Mouse (Mus musculus): ENCODE results near the gene Pdcd5. TPM values are rescaled to one million over a fixed set of nuclear protein-coding genes. Genes with fewer than 3 reads are reported as not detected.

Gene Pdcd5
- 76.4 and 86.1 TPM in 2 replicates for total RNA-seq (2015)
- 36.6 and 52.4 TPM in 2 replicates for total RNA-seq (2017)

GRCm38 (mm10) chr7:35647101-35647698 lies at the start of gene Pdcd5:
TSS of gene Pdcd5 (minus strand) at chr7:35647521.
- peak; percentile 93 for ATAC-seq (ENCODE audit: poor library complexity, severe bottlenecking)

DNA sequence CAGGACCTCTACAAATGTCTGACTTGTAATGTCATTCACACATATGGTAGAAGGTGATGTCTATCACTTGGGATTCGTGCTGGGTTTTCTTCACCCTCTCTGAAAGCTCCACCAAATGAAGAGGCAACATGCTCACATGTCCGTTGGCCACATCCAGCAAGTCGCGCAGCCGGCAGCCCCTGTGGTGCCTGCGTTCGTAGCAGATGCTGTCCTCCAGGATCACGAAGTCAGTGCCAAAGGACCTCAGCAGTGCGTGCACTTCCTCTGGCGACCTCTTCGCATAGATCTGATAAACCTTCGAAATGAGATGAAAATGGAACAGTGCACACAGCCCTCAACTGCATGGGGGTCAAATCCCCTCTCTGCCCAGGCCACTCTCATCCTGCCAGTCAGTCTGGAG lies 45.3 kb upstream of the Pdcd5 start:
- no peak for ATAC-seq (ENCODE audit: poor library complexity, severe bottlenecking)

DNA sequence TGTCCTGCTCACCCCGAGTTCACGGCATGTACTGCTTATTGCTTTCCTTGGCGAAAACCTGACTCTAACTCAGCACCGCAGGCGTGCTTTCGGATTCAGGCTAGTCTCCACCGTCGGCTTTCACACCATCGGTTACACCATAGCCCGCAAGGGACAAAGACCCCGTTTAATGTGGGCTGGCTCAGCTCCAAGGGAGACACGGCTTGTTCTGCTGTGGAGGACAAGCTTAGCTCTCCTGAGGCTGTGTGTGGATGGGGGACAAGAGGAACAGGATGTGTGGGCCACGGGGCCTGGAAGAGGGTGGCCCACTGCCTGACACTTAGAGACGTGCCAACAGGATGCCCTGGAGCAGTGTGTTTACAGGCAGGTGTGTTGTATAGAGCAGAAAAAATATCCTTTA lies 44.8 kb upstream of the Pdcd5 start:
- no peak for ATAC-seq (ENCODE audit: poor library complexity, severe bottlenecking)

GRCm38 (mm10) chr7:35688781-35689349 lies 41.5 kb upstream of the Pdcd5 start:
- no peak for ATAC-seq (ENCODE audit: poor library complexity, severe bottlenecking)

- ATAC-seq (ENCODE audit: poor library complexity, severe bottlenecking), result no peak
Observed at GRCm38 (mm10) chr7:35688276-35688675, 41.0 kb upstream of the Pdcd5 start.

DNA sequence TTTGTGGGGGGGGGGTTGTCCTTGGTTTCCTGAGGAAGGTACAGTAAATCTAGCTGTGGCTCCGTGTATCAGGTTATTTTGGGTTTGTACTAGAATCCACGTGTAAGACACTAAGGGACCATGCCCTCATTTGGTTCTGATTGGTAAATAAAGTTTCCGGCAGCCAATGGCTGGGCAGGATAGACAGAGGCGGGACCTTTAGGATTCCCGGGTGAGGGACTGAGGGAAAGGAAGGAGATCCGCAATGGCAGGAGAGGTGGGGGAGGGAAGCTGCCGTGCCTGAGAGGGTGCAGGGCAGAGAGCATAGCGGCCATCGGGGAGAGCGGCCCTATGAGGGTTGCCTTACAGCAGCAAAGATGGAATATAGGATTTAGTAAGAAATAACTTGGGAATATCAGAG lies 39.9 kb upstream of the Pdcd5 start:
- ATAC-seq (ENCODE audit: poor library complexity, severe bottlenecking), result no peak

GRCm38 (mm10) chr7:35686756-35687155 lies 39.4 kb upstream of the Pdcd5 start:
- ATAC-seq (ENCODE audit: poor library complexity, severe bottlenecking), result peak; percentile 68

DNA sequence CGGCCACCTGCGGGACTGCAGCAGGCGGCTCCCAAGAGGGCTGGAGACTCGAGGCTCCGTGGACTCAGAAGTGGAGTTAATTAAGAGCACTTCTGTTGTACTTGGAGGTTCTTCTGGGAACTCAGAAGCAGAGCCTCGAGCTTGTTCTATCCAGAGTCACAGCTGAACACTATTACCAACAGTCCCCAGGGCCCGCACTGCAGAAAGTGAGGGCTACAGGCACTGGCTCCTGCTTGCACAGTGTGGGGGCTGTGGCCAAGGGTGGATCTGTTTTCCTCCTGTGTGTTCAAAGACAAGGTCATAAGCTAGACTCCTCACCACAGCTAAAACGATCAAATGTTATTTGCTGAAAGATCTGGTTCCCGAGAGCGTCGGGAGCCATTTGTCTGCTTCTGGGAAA lies 38.9 kb upstream of the Pdcd5 start:
- ATAC-seq (ENCODE audit: poor library complexity, severe bottlenecking), result no peak

- ATAC-seq (ENCODE audit: poor library complexity, severe bottlenecking), result no peak
Observed at GRCm38 (mm10) chr7:35683409-35684122, 36.2 kb upstream of the Pdcd5 start.

- ATAC-seq (ENCODE audit: poor library complexity, severe bottlenecking), result no peak
Observed at GRCm38 (mm10) chr7:35681559-35681958, 34.2 kb upstream of the Pdcd5 start.

- ATAC-seq (ENCODE audit: poor library complexity, severe bottlenecking), result no peak
Observed at GRCm38 (mm10) chr7:35678976-35679375, 31.7 kb upstream of the Pdcd5 start.

DNA sequence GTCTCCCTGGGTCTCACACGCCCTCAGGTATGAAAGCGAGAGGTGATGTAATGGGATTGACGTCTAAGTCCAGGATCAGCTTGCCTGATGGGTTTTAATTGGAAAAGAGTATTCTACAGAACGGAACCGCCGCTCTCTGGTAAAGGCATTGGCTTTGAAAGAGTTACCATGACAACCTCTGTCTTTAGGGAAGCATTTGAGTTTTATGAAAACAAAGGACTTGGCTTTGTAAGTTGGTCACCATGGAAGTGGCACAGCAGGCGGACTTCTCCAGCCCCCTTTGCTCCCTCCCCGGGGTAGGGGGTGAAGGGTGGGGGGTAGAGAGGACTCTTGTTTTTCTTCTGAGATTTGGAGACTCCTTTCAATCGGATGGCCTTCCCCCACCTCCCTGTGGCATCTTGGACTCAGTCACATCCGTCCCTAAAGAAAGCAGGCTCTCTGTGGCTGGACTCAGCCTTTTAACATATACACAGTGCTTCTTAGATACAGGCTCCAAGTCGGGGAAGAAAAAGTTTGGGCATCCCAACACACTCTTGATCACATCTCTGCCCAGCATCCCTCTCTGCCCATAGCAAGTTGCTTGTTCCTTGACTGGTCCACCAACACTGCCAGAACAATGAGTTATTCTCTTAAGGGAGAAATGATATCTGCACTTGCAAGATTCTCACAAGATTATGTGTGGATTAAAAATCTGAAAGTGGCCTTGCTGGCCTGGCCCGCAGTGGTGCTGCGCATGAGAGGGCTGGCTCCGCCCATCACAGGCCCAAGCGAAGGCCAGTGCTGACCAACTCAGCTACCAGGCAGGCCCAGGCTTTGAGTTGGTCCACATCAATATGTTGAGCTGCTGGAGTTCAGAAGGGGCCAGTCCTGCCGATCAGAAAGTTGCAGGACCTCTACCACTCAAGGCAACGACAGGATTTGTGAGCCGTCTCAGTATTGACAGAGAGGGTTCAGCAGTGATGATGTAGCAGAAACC lies 21.0 kb upstream of the Pdcd5 start:
- no peak for ATAC-seq (ENCODE audit: poor library complexity, severe bottlenecking)

- ATAC-seq (ENCODE audit: poor library complexity, severe bottlenecking), result no peak
Observed at GRCm38 (mm10) chr7:35663790-35664376, 16.6 kb upstream of the Pdcd5 start.

DNA sequence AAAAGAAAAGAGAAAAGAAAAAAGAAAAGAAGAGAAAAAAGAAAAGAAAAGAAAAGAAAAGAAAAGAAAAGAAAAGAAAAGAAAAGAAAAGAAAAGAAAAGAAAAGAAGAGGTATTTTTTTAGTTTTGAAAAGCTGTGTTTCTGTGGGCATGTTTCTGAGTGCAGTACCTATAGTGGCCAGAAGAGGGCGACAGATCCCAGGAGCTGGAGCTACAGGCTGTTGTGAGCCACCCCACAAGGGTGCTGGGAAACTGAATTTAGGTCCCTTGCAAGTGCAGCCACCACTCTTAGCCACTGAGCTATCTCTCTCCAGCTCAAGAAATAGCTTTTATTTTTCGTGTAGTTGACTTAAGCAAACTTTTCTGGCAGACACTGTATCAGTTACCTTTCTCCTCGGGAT lies 11.9 kb upstream of the Pdcd5 start:
- 0 out of 2 replicates have a peak, but pooled peaks have one; percentile 47 for ATAC-seq (ENCODE audit: poor library complexity, severe bottlenecking)

- no peak for ATAC-seq (ENCODE audit: poor library complexity, severe bottlenecking)
Observed at GRCm38 (mm10) chr7:35657829-35658228, 10.5 kb upstream of the Pdcd5 start.

DNA sequence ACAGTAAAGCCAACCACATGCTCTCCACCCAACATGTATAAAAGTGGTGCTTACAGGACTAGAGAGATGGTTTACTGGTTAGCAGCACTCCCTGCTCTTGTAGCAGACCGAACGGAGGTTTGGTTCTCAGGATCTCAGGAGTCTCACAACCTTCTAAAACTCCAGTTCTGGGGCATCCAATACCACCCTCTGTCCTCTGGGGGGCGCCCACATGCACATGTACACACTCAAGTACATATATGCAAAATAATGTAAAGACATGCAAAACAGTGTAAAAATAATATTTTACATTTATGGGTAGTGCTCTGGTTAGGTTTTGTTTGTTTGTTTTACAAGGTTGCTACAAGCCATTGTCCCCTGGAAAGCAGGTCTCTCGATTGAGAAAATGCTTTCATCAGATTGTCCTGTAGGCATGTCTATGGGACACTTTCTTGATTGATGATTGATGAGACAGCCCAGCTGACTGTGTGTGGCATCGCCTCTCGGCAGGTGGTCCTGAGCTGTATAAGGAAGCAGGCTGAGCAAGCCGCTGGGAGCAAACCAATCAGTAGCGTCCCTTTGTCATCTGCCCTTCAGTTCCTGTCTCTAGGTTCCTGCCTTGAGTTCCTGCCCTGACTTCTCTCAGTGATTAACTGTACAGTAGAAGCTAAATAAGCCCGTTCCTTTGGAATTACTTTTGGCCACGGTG lies 4.4 kb upstream of the Pdcd5 start:
- ATAC-seq (ENCODE audit: poor library complexity, severe bottlenecking), result no peak

GRCm38 (mm10) chr7:35650716-35651410 lies 3.5 kb upstream of the Pdcd5 start:
- no peak for ATAC-seq (ENCODE audit: poor library complexity, severe bottlenecking)

DNA sequence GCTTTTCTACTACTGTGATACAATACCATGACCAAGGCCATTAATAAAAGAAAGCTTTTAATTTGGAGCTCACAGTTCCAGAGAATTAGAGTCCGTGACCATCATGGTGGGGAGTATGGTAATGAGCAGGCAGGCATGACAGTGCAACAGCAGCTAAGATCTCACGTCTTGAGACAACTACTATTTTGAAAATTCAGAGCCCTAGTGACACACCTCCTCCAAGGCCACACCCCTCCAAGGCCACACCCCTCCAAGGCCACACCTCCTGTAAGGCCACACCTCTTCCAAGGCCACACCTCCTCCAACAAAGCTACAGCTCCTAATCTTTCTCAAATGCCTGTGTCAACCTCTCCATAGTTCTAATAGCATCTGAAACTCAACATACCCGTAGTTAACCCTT lies 1.8 kb upstream of the Pdcd5 start:
- ATAC-seq (ENCODE audit: poor library complexity, severe bottlenecking), result peak; percentile 57

GRCm38 (mm10) chr7:35648239-35649069 lies 1.1 kb upstream of the Pdcd5 start:
- ATAC-seq (ENCODE audit: poor library complexity, severe bottlenecking), result no peak
